Mouse (Mus musculus) stomach, postnatal 0 days (tissue): ENCODE measurements around the gene Ikzf3. TPM values are rescaled to one million over a fixed set of nuclear protein-coding genes. Genes with fewer than 3 reads are reported as not detected.

Experiments
- ATAC-seq: fragments of 200-750 bp; cut with Nextera tagmentation; 2 replicates; pipeline ENCODE4 v1.8.0; 2017; ENCODE audit not compliant: low FRiP score, low TSS enrichment
- DNase-seq: peaks from one replicate; pipeline ENCODE4 v3.0.0-alpha.2; 2016; ENCODE audit warnings: low spot score
- H3K27ac ChIP-seq: fragments of 300-500 bp; sonication (generic); replicated peaks from 2 replicates; pipeline ENCODE4 v1.5.1; 2014; ENCODE audit warnings: mild to moderate bottlenecking, control low read depth
- H3K27me3 ChIP-seq: fragments of 300-500 bp; sonication (generic); 2 replicates; pipeline ENCODE4 v1.6.1; 2014; ENCODE audit warnings: low read length; ENCODE audit not compliant: control insufficient read depth, insufficient read depth
- H3K36me3 ChIP-seq: fragments of 300-500 bp; sonication (generic); 2 replicates; pipeline ENCODE4 v1.6.1; 2014; ENCODE audit warnings: low read length, mixed read lengths; ENCODE audit not compliant: control insufficient read depth, insufficient read depth
- H3K4me1 ChIP-seq: fragments of 300-500 bp; sonication (generic); replicated peaks from 2 replicates; pipeline ENCODE4 v1.6.1; 2014; ENCODE audit warnings: antibody characterized with exemption; ENCODE audit not compliant: control insufficient read depth, insufficient read depth
- H3K4me2 ChIP-seq: fragments of 300-500 bp; sonication (generic); replicated peaks from 2 replicates; pipeline ENCODE4 v1.6.1; 2014; ENCODE audit warnings: low read depth, mild to moderate bottlenecking, control low read depth, moderate library complexity
- H3K4me3 ChIP-seq: fragments of 300-500 bp; sonication (generic); 2 replicates; pipeline ENCODE4 v1.5.1; 2014; ENCODE audit warnings: low read depth, low read length, control low read depth
- H3K9ac ChIP-seq: fragments of 300-500 bp; sonication (generic); 2 replicates; pipeline ENCODE4 v1.6.1; 2014; ENCODE audit warnings: mild to moderate bottlenecking, low read length, control low read depth, mixed read lengths
- H3K9me3 ChIP-seq: fragments of 300-500 bp; sonication (generic); 2 replicates; pipeline ENCODE4 v1.6.1; 2016; ENCODE audit warnings: low read length; ENCODE audit not compliant: control insufficient read depth
- CTCF ChIP-seq: IDR thresholded peaks from 2 replicates; pipeline ENCODE4 v1.5.1; 2016; ENCODE audit warnings: antibody characterized with exemption, low read depth, mild to moderate bottlenecking, moderate library complexity
- EP300 ChIP-seq: optimal IDR thresholded peaks from 2 replicates; pipeline ENCODE3; 2016; ENCODE audit warnings: antibody characterized with exemption
- WGBS: fragments of 180-500 bp; shearing (Covaris S2); extraction: QIAGEN DNeasy Blood & Tissue Kit; methylation state at CpG from one replicate; pipeline ENCODE4 v1.1.7; 2014; 5-methylcytosine and 5-hydroxymethylcytosine counted together
- polyA plus RNA-seq: library from polyadenylated mRNA; unstranded; fragments of >200 nt; fragmentation: Nextera tagmentation; extraction: Ambion mirVana; gene quantifications from 2 replicates; pipeline ENCODE4 v1.2.1, GENCODE M21; 2015

Ikzf3 gene
- polyA plus RNA-seq, 1 experiment from 2014 or later: 0.15 TPM

- Histone ChIP-seq H3K4me3 (peak overlapping the region; percentile 47), H3K4me1 (no peaks in the 10 kb centered on the region; the same call in 1 of the 2 replicates), H3K27ac (peak overlapping the region; percentile 87), H3K36me3 (no peaks in the 10 kb centered on the region), H3K9me3 (no peaks in the 10 kb centered on the region), H3K4me2 (peak overlapping the region; percentile 55), H3K9ac (peak overlapping the region; percentile 56), H3K27me3 (no peaks in the 10 kb centered on the region)
- TF ChIP-seq CTCF (no peak), EP300 (no peak)
- DNase-seq (peak; percentile 86), ATAC-seq (peak; percentile 83)
- 2% methylated on average over 25 of the region's 33 CpGs for WGBS
Observed at GRCm38 (mm10) chr11:98446562-98447474, 99.0 kb downstream of the Ikzf3 start.

GRCm38 (mm10) chr11:98446213-98446561, 99.6 kb downstream of the Ikzf3 start, which contains the start of gene Grb7:
TSS of gene Grb7 (plus strand) at chr11:98446394.
- Histone ChIP-seq H3K27me3 (no peaks in the 10 kb centered on the region), H3K9ac (peak within 1 kb of the TSS; percentile 56), H3K9me3 (no peaks in the 10 kb centered on the region), H3K4me3 (peak within 1 kb of the TSS; percentile 47), H3K4me2 (peak within 1 kb of the TSS; percentile 55), H3K4me1 (no peaks in the 10 kb centered on the region; the same call in 1 of the 2 replicates), H3K36me3 (no peaks in the 10 kb centered on the region), H3K27ac (peak within 1 kb of the TSS; percentile 87)
- WGBS: 16% methylated on average over 5 of the region's 5 CpGs
- DNase-seq: peak; percentile 48
- peak; percentile 0; the same call in 1 of the 2 replicates for ATAC-seq
- TF ChIP-seq EP300: no peak
- no peak for TF ChIP-seq CTCF

GRCm38 (mm10) chr11:98445679-98446078, 100.2 kb downstream of the Ikzf3 start:
- ATAC-seq (peak; percentile 50), DNase-seq (peak; percentile 73)
- H3K27ac ChIP-seq: peak overlapping the region; percentile 87
- no peaks in the 10 kb centered on the region for H3K27me3 ChIP-seq
- H3K36me3 ChIP-seq: no peaks in the 10 kb centered on the region
- WGBS: 40% methylated on average over 4 of the region's 4 CpGs
- no peaks in the 10 kb centered on the region; the same call in 1 of the 2 replicates for H3K4me1 ChIP-seq
- H3K4me2 ChIP-seq: no peak overlapping the region
- TF ChIP-seq CTCF (no peak), EP300 (no peak)
- H3K4me3 ChIP-seq: no peak overlapping the region
- H3K9ac ChIP-seq: no peak overlapping the region
- no peaks in the 10 kb centered on the region for H3K9me3 ChIP-seq

GRCm38 (mm10) chr11:98445238-98445637, 100.6 kb downstream of the Ikzf3 start:
- H3K27ac ChIP-seq: peak overlapping the region; percentile 87
- no peaks in the 10 kb centered on the region for H3K36me3 ChIP-seq
- H3K9ac ChIP-seq: no peak overlapping the region
- H3K9me3 ChIP-seq: no peaks in the 10 kb centered on the region
- H3K4me1 ChIP-seq: no peaks in the 10 kb centered on the region; the same call in 1 of the 2 replicates
- DNase-seq: no peak
- no peak for TF ChIP-seq EP300
- TF ChIP-seq CTCF: no peak
- ATAC-seq: no peak
- H3K27me3 ChIP-seq: no peaks in the 10 kb centered on the region
- 15% methylated on average over 1 of the region's 1 CpGs for WGBS
- H3K4me3 ChIP-seq: no peak overlapping the region
- no peak overlapping the region for H3K4me2 ChIP-seq

GRCm38 (mm10) chr11:98443688-98444087, 102.1 kb downstream of the Ikzf3 start:
- ATAC-seq: no peak
- TF ChIP-seq EP300 (no peak), CTCF (no peak)
- H3K27me3 ChIP-seq: no peaks in the 10 kb centered on the region
- no peaks in the 10 kb centered on the region for H3K9me3 ChIP-seq
- 96% methylated on average over 1 of the region's 1 CpGs for WGBS
- H3K4me1 ChIP-seq: no peaks in the 10 kb centered on the region; the same call in 1 of the 2 replicates
- no peak overlapping the region for H3K9ac ChIP-seq
- no peak overlapping the region for H3K4me2 ChIP-seq
- H3K36me3 ChIP-seq: no peaks in the 10 kb centered on the region
- H3K27ac ChIP-seq: no peak overlapping the region
- DNase-seq: no peak
- no peak overlapping the region for H3K4me3 ChIP-seq
